Comparison of ENCODE assay signal across 8 mouse cellular contexts in the genomic region with DNA sequence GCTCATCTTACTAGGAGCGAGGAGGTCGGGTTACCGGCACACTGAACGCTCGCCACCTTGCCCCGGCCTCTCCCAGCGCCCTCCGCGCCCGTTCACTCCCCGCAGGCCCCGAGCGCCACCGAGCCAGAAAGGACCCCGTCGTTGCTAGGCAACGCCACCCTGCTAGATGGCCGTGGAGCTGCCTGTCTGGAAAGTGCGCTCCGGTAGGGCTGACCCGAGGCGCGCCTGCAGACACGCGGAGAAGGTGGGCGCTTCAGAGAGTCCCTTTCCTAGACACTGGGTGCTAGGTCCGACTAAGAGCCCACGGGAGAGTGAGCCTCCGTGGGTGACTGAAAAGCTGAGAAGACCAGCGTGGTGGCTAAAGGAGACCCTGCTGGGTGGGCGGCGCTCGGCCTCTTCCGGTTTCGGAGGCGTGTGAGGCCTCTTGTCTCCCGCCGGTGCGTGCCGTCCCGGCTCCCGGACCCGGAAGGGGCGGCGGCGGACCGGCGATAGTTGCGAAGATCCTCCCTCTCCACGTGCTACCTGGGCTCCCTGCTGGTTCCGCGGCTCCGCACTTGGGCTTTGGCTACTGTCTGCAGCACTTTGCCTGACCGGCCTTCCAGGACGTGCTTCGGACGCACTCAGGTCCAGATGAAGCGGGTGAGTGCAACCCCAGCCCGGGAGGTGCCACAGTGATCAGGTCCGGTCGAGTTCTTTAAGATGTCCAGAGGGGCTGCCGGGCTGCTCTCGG. TPM values are rescaled to one million over a fixed set of nuclear protein-coding genes. Genes with fewer than 3 reads are reported as not detected.
DNase-seq lines count a peak whose midpoint lies in the region; ATAC-seq lines count a peak whose summit lies in the region.

A gene (minus strand): TSS at position 139 of the 730 bp plus-strand sequence.
A gene (plus strand): TSS at position 185 of the 730 bp plus-strand sequence.

- DNase-seq in B cell, adult 2 months, result peak; percentile 93 to 95
- DNase-seq in brain, adult 2 months (ENCODE audit: low read depth, low spot score), result peak; percentile 97
- DNase-seq in heart, embryonic 10.5 days (ENCODE audit: low spot score), result peak; percentile 97
- DNase-seq in liver, result peak; percentile 96
- peak; percentile 93 to 98 for DNase-seq in spleen, postnatal 4 days (ENCODE audit: low spot score in 2 of 2)

- peak within 1 kb of the TSS; percentile 76 for H3K4me2 ChIP-seq in kidney, embryonic 15.5 days

- ATAC-seq in erythroblast, adult 5-6 weeks (replicated peaks; ENCODE audit: low FRiP score, poor library complexity, severe bottlenecking), result peak; percentile 92
- peak; percentile 96 for ATAC-seq in kidney, embryonic 15.5 days (replicated peaks; ENCODE audit: low FRiP score)
- ATAC-seq in monocyte, adult 5-6 weeks (replicated peaks; ENCODE audit: insufficient number of reproducible peaks, low FRiP score, low TSS enrichment, poor library complexity, severe bottlenecking), result peak; percentile 98

- peak within 1 kb of the TSS; percentile 100 for H3K4me3 ChIP-seq in heart, embryonic 10.5 days
- peak within 1 kb of the TSS; percentile 100 for H3K4me3 ChIP-seq in kidney, embryonic 15.5 days (replicated peaks)

- WGBS in heart, embryonic 10.5 days, result under 1% methylated on average over 63 of the region's 63 CpGs
- under 1% methylated on average over 63 of the region's 63 CpGs for WGBS in kidney, embryonic 15.5 days

- H3K27me3 ChIP-seq in heart, embryonic 10.5 days (ENCODE audit: insufficient read depth, poor library complexity, severe bottlenecking), result no peaks in the 10 kb centered on the region
- H3K27me3 ChIP-seq in kidney, embryonic 15.5 days, result no peaks in the 10 kb centered on the region

- peaks cover 25% of the 10 kb centered on the region for H3K4me1 ChIP-seq in heart, embryonic 10.5 days
- peaks cover 40% of the 10 kb centered on the region for H3K4me1 ChIP-seq in kidney, embryonic 15.5 days

- H3K27ac ChIP-seq in heart, embryonic 10.5 days, result peak within 1 kb of the TSS; percentile 95
- H3K27ac ChIP-seq in kidney, embryonic 15.5 days, result peak within 1 kb of the TSS; percentile 96

- no peaks in the 10 kb centered on the region for H3K9me3 ChIP-seq in heart, embryonic 10.5 days
- H3K9me3 ChIP-seq in kidney, embryonic 15.5 days (replicated peaks), result no peaks in the 10 kb centered on the region

- peaks cover 13% of the 10 kb centered on the region for H3K36me3 ChIP-seq in heart, embryonic 10.5 days
- peaks cover 12% of the 10 kb centered on the region for H3K36me3 ChIP-seq in kidney, embryonic 15.5 days

- H3K9ac ChIP-seq in kidney, embryonic 15.5 days, result peak within 1 kb of the TSS; percentile 84

RNA-seq across cellular contexts. Expression of the first gene that starts in this region (rescaled TPM):
- 5.4 and 5.8 TPM in 2 replicates for total RNA-seq in erythroblast, adult 5-6 weeks (2015; ENCODE audit: low replicate concordance)
- 5.1 and 5.4 TPM in 2 replicates for total RNA-seq in erythroblast, adult 5-6 weeks (2017; ENCODE audit: low replicate concordance)
- 12.8 and 15.4 TPM in 2 replicates for polyA plus RNA-seq in heart, embryonic 10.5 days (2016; fragmentation: Nextera tagmentation; extraction: Ambion mirVana)
- polyA plus RNA-seq in kidney, embryonic 15.5 days (2015; fragmentation: Nextera tagmentation; extraction: Ambion mirVana), result 15.5 and 16.5 TPM in 2 replicates
- 5.3 to 9.1 TPM (median 6.1 TPM) in 3 replicates for total RNA-seq in monocyte, adult 5-6 weeks (2017)

RNA-seq across cellular contexts. Expression of the second gene that starts in this region (rescaled TPM):
- total RNA-seq in erythroblast, adult 5-6 weeks (2015; ENCODE audit: low replicate concordance), result 1.5 and 5.0 TPM in 2 replicates
- 0.98 and 2.0 TPM in 2 replicates for total RNA-seq in erythroblast, adult 5-6 weeks (2017; ENCODE audit: low replicate concordance)
- polyA plus RNA-seq in heart, embryonic 10.5 days (2016; fragmentation: Nextera tagmentation; extraction: Ambion mirVana), result 13.8 and 15.0 TPM in 2 replicates
- polyA plus RNA-seq in kidney, embryonic 15.5 days (2015; fragmentation: Nextera tagmentation; extraction: Ambion mirVana), result 14.9 and 15.6 TPM in 2 replicates
- 7.3 to 14.4 TPM (median 11.5 TPM) in 3 replicates for total RNA-seq in monocyte, adult 5-6 weeks (2017)

Comparison
In these comparisons a context has a peak if more than half of its experiments do, and no peak if none do; other contexts are left out.
1. Peak in every context shown above with its lines: DNase-seq, ATAC-seq, H3K4me3 ChIP-seq and H3K27ac ChIP-seq.